Mouse (Mus musculus) heart, adult 2 months (tissue): ENCODE measurements around the gene Gcnt2.

Experiments used
- CTCF ChIP-seq: fragments of 200-600 bp; IDR thresholded peaks from 2 replicates; pipeline ENCODE4 v1.8.1; 2022; ENCODE audit warnings: antibody characterized with exemption, mild to moderate bottlenecking, moderate library complexity
- EP300 ChIP-seq: fragments of 200-500 bp; IDR thresholded peaks from 2 replicates; pipeline ENCODE4 v1.6.1; 2011; ENCODE audit warnings: low read depth, low read length, control low read depth; ENCODE audit not compliant: insufficient read depth
- POLR2A ChIP-seq: fragments of 200-500 bp; IDR thresholded peaks from 2 replicates; pipeline ENCODE4 v1.6.1; 2011; ENCODE audit warnings: mild to moderate bottlenecking, low read depth, low read length, control low read depth; ENCODE audit not compliant: insufficient read depth

DNA sequence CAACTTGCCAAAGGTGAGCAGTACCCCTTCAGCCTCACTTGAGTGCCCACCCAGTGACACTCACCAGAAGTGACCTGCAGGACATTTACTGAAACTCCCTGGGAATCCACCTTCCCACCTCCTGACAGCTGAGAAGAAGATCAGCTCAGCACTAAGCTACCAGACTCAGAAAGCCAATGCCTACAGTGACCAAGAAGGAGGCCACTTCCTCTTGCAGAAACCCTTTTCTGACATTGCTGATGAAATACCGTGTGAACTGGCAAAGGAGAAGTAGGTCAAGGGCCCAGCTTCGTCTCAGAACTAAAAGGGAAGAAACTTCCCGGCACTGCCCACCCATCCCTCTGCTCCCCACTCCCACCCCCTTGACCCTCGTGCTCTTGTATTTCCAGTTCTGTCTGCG lies 109.0 kb downstream of the Gcnt2 start:
- TF ChIP-seq EP300, result no peak
- no peak for TF ChIP-seq CTCF
- no peak for TF ChIP-seq POLR2A
